Mouse (Mus musculus) C2C12 (cell line): ENCODE results near the gene Fam53b.

ENCODE experiments used
- CTCF ChIP-seq: IDR thresholded peaks from one replicate; pipeline ENCODE4 v1.5.1; 2011; ENCODE audit not compliant: control insufficient read depth, insufficient read depth, insufficient read length
- MAX ChIP-seq: IDR thresholded peaks from one replicate; pipeline ENCODE4 v1.6.1; 2011; ENCODE audit warnings: mild to moderate bottlenecking, control low read depth
- MYOD1 ChIP-seq: IDR thresholded peaks from one replicate; pipeline ENCODE4 v1.6.1; 2011; ENCODE audit warnings: low read depth; ENCODE audit not compliant: control insufficient read depth, insufficient read length
- USF1 ChIP-seq: IDR thresholded peaks from one replicate; pipeline ENCODE4 v1.6.1; 2011; ENCODE audit warnings: low read depth, mild to moderate bottlenecking, control low read depth, moderate library complexity

DNA sequence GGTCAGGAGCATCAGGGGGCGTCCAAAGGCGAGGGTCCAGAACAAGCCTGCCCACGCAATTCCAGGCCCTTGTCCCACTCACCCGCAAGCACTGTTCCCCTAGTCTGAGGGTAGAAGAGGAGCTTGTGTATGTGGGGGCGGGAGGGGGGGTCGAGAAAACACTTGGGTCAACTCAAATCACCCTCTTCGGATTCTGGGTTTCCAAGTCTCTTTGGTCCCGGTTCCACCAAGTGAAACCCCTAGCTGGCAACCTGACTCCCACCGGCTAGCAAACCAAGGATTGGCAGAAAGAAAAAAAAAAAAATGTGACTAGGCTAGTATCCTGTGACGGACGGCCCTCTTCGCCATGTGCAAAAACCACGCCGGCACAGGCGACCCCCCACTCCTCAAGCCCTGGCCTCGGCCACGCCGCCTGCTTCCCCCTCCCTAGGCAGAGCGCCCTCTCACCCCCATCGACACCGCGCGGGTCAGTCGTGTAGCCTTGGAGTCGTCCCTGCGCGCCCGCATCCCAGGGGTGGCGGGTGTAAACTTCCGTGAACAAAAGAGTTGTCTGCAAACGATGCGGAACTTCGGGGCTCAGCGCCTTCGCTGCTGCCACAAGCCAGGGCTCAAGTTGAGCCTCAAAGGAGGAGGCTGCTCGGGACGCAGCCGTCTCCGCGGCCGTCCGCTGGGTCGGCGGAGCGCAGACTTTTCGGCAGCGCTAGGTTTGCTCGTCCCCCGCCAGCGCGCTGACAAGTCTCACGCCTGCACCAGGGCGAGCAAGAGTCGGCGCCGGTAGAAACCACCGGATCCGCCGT, 869 bp downstream of the Fam53b start:
- no peak for TF ChIP-seq MYOD1
- TF ChIP-seq CTCF = no peak
- no peak for TF ChIP-seq USF1
- no peak for TF ChIP-seq MAX
